Mouse (Mus musculus) ES-CJ7 (cell line): ENCODE measurements at regions not wholly inside any gene's neighbourhood (a gene's known extent, or its start where the extent isn't known, plus 50 kb on each side); places are given as distances from the start of the nearest gene placed in this dataset.

ENCODE experiments used
- DNase-seq: peaks from one replicate; pipeline ENCODE4 v3.0.0; 2011; ENCODE audit warnings: low read depth, low spot score

- DNase-seq, result peak; percentile 55
These were observed 341.8 kb upstream of the Mms22l start for GRCm38 (mm10) chr4:24154418-24154817.

GRCm38 (mm10) chr4:24173750-24174149, 322.5 kb upstream of the Mms22l start:
- DNase-seq, result no peak

GRCm38 (mm10) chr4:24213262-24214036, 282.8 kb upstream of the Mms22l start:
- DNase-seq, result no peak

- DNase-seq, result no peak
These were observed 282.3 kb upstream of the Mms22l start for GRCm38 (mm10) chr4:24214037-24214362.

- no peak for DNase-seq
These were observed 277.8 kb upstream of the Mms22l start for GRCm38 (mm10) chr4:24218383-24218934.

GRCm38 (mm10) chr4:24219074-24219497, 277.2 kb upstream of the Mms22l start:
- no peak for DNase-seq

- DNase-seq, result no peak
These were observed 276.7 kb upstream of the Mms22l start for GRCm38 (mm10) chr4:24219583-24219982.

- DNase-seq, result no peak
These were observed 251.1 kb upstream of the Mms22l start for GRCm38 (mm10) chr4:24245124-24245523.

GRCm38 (mm10) chr4:24248142-24249054, 247.9 kb upstream of the Mms22l start:
- no peak for DNase-seq

GRCm38 (mm10) chr4:24249243-24249970, 246.8 kb upstream of the Mms22l start:
- DNase-seq, result peak; percentile 67

GRCm38 (mm10) chr4:24278154-24278553, 218.1 kb upstream of the Mms22l start:
- DNase-seq, result peak; percentile 42
